Mouse (Mus musculus) frontal cortex, postnatal 14 days (tissue): ENCODE measurements around the gene Plekhb1.

Source experiments
- DNase-seq, 2 experiments: peaks; one replicate each; pipeline ENCODE4 v3.0.0; 2022; ENCODE audit warnings: low spot score in 2 of 2

Gene Plekhb1

DNA sequence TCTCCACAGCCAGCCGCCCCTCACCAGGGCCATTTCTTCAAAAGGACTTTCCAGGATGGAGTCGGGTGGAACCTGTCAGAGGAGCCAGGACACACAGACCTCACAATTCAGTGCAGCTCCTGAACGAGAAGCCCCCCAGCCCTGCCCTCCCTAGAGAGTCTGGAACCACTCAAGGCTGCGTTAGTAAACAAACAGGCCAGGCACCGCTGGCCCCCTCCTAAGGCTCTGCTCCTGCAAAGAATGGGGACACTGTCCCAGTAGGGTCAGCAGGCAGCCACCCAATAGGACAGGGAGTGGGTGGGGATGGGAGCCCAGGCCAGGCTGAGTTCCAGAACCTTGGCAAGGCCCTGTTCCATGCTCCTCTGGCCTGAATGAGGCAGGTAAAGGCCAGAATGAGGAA lies 5.5 kb downstream of the Plekhb1 start:
- no peak for DNase-seq

DNA sequence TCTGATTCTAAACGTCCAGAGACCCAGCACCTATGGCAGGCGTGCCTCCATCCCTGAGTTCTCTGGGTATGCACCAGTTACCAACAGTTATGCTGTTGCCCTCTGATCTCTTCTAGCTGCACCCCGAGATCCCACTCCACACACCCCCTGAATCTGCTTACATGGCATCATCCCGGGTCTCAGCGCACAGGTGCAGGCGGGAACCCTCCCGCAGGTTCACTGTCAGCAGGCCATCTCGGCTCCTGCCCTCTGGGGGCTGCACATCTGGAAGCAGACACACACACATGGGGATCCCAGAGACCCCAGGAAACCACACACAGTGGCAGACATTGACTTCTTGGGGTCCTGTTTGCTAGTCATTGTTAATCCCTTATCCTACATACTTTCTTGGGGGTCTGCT lies 7.8 kb downstream of the Plekhb1 start:
- no peak for DNase-seq

DNA sequence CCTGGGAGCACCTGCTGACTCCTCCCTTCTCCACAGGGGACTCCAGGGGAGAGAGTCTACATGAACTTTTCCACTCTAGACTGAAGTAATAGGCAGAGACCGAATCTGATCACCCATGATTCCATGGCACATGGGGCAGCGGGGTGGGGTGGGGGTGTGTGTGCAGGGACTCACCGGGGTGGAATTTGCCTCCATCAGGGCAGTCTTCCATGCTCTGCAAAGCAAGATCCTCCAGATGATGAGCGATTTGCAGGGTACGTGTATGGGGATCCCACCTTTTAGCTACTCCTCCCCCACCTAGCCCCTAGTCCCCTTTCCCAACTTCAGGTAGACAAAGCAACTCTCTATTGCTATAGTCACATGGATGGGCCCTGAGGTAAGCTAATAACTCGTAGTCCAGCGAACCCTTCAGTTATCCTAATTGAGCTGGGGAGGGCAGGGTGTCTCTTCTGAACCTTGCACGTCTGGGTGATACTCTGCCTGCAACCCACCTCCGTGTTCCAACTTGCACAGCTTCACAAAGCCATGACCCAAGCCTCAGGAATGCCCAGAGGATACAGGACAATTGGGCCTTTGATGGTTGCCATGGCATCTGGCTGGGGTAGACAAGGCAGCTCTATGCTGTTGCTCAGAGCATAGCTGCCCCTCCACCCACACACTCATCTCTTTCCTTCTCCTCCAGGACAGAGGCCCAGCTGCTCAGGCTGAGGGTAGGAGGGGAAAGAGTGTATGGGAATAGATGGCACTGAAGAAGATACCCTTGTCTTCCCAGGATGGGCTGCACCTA lies 8.5 kb downstream of the Plekhb1 start:
- DNase-seq = peak in 1 of 2 experiments; percentile 62

DNA sequence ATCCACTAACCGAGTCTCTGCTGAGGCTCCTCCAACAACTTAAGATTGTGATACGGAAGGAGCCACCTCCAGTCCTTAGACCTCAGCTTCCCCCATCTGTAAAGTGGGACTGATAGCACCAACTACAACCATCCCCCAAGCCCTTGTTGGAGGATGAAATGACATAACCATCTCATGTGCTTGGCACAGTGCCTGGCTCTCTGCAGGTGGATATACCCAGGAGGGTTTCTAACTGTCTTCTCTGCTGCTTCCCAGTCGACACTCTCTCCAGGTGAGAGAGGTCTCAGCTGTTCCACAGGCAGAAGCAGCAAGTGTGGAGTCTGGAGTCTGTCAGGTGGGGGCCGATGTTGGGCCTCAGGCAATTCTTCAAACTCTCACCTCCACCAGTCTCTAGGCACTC lies 11.2 kb downstream of the Plekhb1 start:
- DNase-seq = no peak

DNA sequence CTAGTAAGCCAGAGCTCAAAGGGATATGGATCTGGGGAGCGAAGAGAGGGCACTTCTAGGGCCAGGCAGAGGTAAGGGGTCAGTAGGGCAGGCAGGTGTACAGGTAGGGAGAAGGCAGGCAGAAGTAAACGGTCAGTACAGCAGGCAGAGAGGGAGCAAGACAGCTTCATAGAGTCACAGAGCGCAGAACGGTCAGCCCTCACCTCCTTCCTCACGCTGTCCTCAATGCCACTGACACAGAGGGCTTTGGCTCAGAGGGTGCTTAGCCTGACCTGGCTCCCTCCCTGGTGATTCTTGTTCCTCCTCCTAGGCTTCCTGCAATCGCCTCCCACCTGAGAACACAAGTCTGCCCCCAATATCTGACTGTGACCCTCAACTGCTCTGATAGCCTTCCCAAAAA lies 11.8 kb downstream of the Plekhb1 start:
- DNase-seq = no peak

DNA sequence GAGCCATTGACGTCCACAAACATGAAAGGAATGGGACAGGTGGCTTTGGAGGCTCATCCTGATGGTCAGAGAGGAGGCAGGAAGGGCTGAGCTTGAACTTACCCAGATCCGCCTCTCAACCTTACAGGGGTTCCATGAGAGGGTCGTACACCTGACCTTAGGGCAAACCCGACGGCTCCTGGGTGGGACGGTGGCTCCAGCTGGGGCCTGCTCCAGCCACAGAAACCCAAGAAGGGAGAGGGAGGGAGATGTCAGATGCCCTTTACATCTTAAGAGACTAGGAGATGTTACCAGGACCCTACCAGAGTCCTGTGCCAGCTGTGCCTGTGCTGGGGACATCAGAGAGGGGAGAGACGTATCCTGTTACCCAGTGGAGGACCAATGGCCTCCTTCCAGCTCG lies 12.4 kb downstream of the Plekhb1 start:
- no peak for DNase-seq

DNA sequence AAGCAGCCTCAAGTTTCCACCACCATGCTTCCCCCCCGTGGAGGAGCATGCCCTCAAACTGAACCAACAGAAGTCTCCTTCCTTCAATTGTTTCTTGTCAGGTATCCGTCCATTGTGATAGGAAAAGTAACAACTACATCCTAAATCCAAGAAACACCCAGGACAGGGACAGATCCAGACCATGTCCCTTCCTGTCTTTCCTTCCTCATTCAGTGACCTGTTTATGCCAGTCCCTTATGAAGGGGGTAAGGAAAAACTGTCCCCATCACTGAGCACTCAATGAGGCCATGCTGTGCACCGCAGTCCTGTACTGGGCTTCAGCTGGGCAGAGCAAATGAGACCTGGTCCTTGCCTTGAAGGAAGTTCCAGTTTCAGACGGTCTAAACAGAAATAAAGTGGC lies 13.1 kb downstream of the Plekhb1 start:
- DNase-seq = no peak

DNA sequence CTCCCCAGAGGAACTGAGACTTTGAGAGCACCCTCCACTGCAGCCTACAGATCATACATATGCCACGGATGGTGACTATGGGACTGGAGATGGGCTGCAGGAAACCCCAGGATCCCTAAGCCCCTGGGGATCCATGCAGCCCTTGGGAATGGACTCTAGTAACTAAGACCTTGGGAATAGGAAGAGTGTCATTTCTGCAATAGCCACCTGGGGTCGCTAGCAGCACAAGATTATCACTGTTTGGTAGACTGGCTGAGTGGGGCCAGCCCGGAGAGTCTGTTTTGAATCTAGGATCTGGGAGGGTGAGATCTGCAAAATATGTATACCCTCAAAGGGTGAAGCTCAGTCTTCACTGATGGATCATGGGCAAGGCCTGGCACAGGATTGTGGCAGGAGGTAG lies 17.1 kb downstream of the Plekhb1 start:
- peak; percentile 64 to 75 for DNase-seq

DNA sequence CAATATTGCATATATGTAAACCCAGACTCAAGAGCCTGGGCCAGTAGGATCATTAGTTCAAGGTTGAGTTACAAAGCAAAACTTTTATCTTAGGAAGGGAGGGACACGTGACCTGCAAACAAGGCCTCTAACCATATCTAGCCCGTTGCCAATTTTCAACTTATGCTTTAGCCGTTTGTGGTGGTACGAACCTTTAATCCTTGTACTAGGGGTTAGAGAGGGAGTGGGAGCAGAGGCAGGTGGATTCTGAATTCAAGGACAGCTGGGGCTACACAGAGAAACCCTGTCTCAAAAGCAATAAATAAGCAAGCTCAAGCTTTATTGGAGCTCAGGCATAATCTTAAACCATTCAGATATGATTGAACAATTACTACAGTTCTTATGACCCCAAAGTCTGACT lies 19.8 kb downstream of the Plekhb1 start:
- no peak for DNase-seq

DNA sequence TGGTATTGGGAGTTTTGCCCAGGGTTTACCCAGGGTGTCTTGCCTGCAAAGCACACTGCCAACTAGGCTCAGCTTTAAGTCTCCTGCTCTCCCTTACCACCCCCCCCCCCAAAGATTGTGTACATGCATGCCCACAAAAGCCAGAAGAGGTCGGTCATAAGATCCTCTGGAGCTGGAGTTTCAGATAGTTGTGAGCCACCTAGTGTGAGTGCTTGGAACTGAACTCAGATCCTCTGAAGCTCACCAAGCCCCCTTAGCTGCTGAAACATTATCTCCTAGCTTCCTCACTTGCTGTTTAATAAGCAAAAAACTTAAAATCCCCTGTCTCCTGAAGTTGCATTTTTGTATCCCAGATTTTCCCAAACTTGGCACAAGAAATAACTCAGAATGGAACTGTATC lies 24.6 kb downstream of the Plekhb1 start:
- DNase-seq = no peak

DNA sequence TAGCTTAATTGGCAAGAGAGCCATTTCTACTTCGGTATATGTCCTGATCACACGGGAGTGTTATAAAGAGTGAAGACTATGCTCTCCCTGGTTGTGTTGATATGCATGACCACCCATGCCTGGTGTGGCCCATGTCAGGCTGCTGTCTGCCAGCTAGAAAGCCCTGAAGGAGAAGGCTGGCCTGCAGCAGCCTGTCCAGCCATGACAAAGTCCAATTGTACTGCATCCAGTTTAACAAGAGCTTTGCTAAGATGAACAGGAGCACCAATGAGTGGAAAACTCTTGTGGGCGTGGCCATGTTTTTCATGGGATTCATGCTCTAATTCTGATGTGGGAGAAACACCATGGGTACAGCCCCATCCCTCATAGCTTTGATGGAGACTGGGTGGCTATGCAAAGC lies 37.7 kb downstream of the Plekhb1 start:
- no peak for DNase-seq

DNA sequence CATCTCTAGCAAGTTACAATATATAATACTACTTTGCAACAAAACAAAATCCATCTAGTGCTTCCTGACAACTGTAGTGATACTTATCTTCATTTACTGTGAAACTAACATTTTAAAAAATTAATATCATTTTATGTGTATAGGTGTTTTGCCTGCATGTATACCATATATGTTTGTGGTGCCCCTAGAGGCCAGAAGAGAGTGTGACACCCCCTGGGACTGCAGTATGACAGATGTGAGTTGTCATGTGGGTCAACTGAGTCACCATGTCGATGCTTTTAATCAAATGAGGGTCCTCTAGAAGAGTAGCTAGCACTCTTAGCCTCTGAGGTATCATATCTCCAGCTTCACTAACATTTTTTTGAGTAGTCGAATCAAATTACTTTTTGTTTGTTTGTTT lies 39.9 kb downstream of the Plekhb1 start:
- DNase-seq = no peak

DNA sequence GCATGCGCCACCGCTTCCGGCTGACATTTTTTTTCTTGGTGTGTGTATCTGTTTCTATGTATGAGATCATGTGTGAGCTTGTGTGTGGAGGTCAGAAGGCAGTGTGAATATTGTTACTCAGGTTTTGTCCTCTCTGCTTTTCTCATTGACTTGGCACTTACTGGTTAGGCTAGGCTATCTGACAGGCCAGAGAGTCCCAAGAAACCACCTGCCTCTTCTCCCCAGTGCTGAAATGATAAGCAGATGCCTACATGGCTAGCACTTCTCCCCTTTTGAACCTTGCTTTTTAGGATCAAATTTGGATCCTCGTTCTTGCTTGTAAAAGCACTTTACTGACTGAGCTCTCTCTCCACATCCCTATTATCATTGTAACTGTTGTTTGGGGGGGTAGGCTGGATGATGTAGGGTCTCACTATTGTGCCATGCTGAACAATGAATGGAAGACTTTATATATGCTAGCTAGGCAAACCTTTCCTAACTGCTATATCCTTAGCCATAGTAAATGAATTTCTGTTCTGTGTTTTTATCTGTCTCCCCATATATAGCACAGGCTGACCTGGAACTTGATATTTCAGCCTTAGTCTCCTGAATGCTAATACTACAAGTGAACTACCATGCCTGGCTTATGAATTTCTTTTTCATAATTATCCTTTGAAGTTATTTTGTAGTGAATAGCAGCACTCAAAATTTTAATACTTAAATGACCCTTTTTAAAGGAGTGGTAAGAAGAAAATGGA lies 45.9 kb downstream of the Plekhb1 start:
- no peak for DNase-seq

DNA sequence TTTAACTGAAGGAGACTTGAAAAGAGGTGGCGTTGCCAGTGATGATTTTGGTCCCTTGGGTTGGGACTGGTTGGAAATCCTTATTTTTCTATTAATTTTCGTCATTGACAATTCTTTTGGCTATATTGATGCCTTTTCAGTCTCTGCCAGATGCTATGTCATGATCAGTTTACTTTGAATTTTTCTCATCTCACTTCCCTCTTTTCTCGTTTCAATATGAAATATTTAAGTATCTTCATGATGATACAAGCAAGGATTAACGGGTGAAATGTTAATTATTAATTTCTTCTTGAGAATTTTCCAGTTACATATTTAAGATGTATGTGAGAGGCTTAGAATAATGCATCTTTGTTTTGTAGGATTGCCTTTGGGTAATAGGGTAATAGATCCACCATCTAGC lies 53.3 kb downstream of the Plekhb1 start:
- DNase-seq = no peak

DNA sequence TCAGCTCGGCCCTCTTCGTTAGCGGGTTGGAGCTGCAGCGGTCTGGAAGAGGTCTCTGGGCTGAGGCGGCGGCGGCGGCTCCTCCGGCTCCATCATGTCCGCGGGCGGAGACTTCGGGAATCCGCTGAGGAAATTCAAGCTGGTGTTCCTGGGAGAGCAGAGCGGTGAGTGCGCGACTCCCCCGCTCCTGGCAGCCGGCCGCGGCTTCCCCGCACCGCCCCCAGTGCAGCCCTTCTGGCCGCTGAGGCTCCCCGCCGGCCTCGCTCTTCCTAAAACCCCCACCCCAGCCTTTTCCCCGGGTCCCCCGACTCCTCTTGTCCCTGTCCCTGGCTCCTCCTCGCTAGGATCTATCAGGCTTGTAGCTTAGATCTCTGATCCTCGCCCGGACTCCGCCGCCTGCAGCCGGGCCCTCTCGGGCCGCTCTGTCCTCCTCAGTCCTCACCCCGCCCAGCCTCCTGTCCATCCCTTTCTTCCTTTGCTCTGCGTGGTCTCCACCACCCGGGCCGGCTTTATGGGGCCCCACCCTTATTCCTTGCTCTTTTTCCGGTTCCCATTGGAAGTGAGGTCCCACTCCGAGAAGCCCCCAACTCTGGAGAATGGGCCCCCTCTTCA lies 54.0 kb downstream of the Plekhb1 start, which contains the start of gene Mrpl48:
Gene Mrpl48 (minus strand): TSS at position 172 of the 612 bp plus-strand sequence.
- DNase-seq = peak; percentile 42 to 46

DNA sequence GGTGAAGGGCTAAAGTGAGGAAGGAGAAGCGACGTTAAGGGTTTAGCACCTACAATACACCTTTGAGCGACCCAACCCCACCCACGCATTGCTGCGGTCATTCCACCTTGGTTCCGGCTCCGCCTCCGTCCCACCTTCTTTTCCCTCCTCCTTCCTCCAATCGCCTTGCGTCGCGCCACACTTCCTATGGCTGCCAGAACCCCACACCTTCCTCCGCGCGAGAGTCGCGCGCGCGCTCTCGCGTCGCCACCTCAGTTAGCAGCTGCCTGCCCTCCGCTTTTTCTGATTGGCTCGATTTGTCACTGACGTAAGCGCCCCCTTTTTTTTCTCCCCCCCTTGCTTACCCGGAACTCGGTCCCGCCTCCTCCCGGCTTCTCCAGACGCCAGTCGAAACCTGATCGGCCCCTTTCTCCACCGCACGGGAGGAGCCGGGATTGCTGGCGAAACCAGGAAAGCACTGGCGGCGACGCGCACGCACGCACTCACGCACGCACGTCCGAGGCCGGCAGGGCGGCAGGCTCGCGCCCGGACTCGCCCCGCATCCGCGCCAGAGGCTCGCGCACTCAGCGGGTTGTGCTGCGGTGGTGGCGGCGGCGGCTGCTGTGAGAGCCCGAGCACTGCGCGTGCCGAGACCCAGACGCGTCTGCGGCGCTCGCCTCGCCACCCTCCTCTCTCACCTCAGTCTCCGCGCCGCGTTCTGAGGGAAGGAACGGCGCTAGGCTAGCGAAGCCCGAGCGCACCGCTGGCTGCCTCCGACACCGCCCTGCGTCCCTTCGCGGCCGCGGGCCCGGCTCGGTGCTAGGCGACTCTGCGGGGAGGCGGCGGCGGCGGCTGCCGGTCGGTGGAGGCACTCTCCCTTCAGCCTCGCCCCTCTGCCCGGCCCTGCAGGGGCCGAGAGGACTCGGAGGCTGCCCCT lies 54.7 kb downstream of the Plekhb1 start, which contains the start of gene Rab6a:
Gene Rab6a (plus strand): TSS at position 197 of the 916 bp plus-strand sequence.
- peak; percentile 96 to 97 for DNase-seq

DNA sequence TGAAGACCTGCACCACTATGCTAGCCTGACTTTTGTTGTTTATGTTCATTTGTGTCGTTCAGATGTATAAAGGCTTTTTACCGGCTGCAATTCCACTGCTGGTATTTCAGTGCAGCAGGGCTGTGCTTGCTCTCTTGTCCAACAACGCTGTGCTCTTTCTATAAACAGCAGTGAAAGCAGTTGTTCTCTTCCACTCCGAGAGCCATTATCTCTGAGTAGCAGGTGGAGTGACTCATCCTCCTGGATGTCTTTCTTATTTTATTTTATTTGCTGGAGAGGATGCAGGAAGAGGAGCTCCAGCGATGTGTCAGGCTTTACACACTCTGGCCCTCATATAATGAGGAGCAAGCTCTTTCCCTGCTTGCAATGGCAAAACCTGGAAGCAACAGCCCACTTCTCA lies 62.0 kb downstream of the Plekhb1 start:
- no peak for DNase-seq

DNA sequence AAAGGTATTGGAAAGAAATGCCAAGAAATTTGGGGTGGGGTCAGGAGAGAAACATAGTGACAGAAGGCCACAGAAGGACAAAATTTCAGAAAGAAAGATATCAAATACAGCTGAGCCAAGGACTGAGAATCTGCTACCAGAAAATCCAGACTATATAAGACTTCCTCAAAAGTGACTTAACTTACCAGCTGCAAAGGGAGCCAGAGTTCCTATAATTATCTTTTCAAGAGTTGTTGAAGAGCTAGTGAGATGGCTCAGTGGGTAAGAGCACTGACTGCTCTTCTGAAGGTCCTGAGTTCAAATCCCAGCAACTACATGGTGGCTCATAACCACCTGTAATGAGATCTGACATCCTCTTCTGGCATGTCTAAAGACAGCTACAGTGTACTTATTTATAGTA lies 68.9 kb downstream of the Plekhb1 start:
- DNase-seq = no peak
